Mouse (Mus musculus): ENCODE measurements around the gene Dis3l.

Gene Dis3l

DNA sequence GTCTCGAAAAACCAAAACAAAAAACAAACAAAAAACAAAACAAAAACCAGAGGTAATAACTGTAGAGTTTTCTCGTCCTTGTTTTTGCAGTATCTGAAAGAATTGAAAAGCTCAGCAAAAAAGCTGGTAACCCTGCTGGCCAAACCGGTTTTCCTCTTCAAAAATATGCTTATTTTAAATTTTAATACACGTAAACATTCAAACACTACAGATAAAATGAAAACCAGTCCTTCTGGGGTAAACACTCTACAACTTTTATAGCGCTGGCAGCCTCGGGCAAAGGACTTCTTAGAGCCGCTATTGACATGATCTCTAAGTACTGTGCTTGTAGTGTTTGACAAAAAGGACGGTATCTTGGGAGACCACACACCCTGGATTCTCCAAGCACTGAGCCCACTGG, 583 bp upstream of the Dis3l start:
- ChIA-PET POLR2A (interaction anchor here in 2 of 4 experiments (0.8 to 1.4 kb wide), 8 partner anchors 10 to 680 kb away, joined by 3 to 6 read pairs (median 3); partner anchors contain the start of genes Hacd3 (in 1 of the 2) and Tipin (in 1 of the 2)), CTCF (no interaction called here)

DNA sequence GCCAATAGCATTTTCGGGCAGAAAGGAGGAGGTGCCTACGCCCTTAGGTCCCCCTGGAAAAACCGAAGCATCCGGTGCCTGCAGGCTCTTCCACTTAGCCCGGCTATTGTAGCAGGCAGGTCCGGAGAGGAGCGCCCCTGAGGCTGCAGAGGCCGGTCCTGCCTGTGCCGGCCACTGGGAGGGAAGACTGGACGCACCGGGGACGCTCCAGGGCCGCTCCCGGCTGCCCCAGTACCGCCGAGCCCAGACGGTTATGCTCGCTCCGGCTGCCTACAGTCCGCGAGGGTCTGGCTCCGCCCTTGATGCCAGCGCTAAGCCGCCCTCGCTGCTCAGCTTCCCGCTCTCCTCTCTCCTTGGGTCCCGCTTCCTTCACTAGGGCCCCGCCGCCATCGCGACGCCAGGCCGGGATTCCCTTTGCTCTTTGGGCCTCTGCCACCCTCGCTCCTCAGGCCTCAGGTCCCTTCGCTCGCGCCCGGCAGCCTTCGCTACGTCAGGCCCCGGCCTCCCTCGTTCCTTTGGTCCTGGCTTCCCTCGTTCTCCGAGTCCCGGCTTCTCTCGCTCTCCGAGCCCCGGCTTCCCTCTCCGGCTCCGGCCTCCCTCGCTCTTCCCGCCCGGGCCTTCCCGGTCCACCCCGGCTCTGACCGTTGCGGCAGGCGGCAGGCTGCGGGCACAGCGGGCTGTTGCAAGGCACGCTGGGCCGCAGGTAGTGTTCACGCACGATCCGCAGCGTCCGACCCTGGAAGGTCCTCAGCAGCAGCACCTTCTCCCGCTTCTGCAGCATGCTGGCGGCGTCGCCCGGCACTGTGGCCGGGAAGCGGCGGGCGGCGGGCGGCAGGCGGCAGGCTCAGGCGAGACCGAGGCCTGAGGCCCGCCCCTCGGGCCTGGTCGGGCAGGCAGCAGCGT, 486 bp downstream of the Dis3l start:
- ChIA-PET POLR2A (interaction anchor here in 2 of 4 experiments (1.2 to 4.7 kb wide), 6 partner anchors 19 to 108 kb away, joined by 3 to 19 read pairs (median 6); partner anchors contain the start of genes Tipin (in 2 of the 2) and Megf11 (in 1 of the 2)), CTCF (interaction anchor here in 1 of 4 experiments (1.2 kb wide), 1 partner anchor 338 kb away, joined by 3 read pairs; no protein-coding TSS in a partner anchor)

DNA sequence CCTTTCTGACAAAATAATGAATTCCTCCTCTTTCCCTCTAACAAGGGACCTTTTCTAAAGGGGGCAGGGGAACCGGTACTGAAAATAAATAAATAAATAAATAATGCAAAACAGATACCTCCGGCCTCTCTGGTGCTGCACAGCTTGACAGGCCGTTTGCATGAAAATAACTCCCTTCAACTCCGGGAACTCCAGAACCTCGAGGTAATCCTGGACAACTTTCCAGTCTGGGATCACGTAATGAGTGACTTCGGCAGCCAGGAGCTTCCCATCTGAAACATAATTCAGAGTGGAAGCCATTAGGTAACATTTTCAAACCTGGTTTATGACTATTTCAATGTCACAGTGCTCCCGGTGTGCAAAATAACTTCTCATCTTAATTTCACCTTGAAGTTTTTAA, 1.7 kb downstream of the Dis3l start:
- ChIA-PET CTCF (interaction anchor here in 3 of 4 experiments (0.6 to 1.2 kb wide), 4 partner anchors 41 to 364 kb away, joined by 3 to 4 read pairs (median 3); no protein-coding TSS in a partner anchor), POLR2A (interaction anchor here in 3 of 4 experiments (0.5 to 4.7 kb wide), 14 partner anchors 15 to 380 kb away, joined by 3 to 19 read pairs (median 3); partner anchors contain the start of genes Tipin (in 3 of the 3) and Megf11 (in 1 of the 3))

DNA sequence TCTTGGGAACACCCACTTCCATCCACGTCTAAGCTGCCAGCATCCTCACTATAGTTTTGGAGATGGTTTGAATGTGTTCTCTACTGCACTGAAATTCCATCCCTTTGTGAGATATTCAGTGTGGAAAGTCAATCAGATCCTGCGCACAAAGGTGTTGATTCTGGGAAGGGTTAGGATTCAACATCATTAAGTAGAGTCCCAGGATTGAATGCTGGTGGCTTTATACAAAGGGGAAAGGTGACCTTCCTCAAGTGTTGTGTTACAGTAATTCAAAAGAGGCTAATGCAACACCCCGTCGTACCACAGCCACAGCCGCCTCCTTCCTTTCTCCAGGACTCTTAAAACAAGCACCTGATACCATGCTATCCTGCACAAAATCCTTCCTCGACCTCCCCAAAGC, 5.3 kb downstream of the Dis3l start:
- POLR2A ChIA-PET, result interaction anchor here (0.6 to 4.7 kb wide), 10 partner anchors 11 to 368 kb away, joined by 3 to 19 read pairs (median 3); partner anchors contain the start of gene Tipin (in 1 of the 4)

DNA sequence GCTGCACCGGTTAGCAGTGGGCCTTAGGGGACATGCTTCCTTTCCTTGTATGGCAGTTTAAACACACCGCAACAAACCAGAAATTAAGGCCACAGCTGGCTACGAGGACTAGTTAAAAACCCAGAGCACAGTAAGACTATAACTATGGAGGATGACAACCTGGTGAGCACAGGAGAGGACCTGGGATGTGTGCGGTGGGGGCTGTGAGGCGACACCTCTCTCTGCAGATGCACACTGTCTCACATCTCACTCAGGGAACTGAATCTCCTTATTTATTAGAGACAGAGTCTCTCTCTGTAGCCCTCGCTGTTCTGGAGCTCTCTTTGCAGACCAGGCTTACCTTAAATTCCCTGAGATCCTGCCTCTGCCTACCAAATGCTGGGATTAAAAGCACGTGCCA, 17.1 kb downstream of the Dis3l start:
- CTCF ChIA-PET, result interaction anchor here in 1 of 4 experiments (0.5 to 0.6 kb wide), 2 partner anchors 40 to 1822 kb away, joined by 3 read pairs; no protein-coding TSS in a partner anchor
- POLR2A ChIA-PET, result interaction anchor here in 3 of 4 experiments (0.8 to 1.4 kb wide), 4 partner anchors 12 to 26 kb away, joined by 3 to 6 read pairs (median 3); no protein-coding TSS in a partner anchor

More for the DNA sequence above, 5.3 kb downstream of the Dis3l start:
- CTCF ChIA-PET, result interaction anchor here in 3 of 4 experiments (0.7 to 1.2 kb wide), 3 partner anchors 11 to 296 kb away, joined by 3 to 5 read pairs (median 3); no protein-coding TSS in a partner anchor

DNA sequence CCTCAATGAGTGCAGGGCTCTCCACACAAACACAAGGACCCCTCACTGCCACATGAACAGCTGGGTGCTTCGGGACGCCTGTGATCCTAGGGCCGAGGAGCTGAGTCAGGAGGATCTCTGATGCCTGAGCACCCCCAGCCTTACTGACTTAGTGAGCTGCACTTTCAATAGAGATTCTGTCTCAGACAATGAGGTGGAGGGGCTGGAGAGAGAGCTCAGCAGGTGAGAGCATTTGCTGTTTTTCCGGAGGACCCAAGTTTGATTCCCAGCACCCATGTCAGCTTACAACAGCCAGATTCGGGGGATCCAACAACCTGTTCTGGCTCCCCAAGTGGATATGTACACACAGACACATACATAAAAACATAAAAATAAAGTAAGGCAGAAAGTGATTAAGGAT, 24.1 kb downstream of the Dis3l start:
- ChIA-PET POLR2A (interaction anchor here in 1 of 4 experiments (1.1 kb wide), 1 partner anchor 28 kb away, joined by 3 read pairs; no protein-coding TSS in a partner anchor), CTCF (interaction anchor here in 3 of 4 experiments (0.6 to 0.7 kb wide), 4 partner anchors 38 to 261 kb away, joined by 3 to 4 read pairs (median 3); no protein-coding TSS in a partner anchor)

DNA sequence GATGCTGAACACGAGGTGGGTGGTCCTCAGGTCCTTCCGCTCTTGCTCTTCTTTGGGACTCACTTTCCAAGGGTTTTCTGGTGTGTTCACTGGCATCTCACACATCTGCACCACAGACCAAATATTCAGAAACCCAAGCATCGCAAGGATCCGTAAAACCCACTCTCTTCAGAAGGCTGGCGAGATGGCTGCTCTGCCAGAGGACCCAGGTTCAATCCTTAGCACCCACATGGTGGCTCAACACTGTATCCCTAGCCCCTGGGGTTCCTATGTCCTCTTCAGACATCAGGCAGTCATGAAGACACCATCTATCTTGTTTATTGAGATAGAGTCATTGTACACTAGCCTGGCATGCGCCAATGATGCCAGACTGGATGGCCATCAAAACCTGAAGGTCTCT, 26.4 kb downstream of the Dis3l start:
- ChIA-PET POLR2A (interaction anchor here (0.5 to 5.8 kb wide), 11 partner anchors 8 to 738 kb away, joined by 3 to 32 read pairs (median 4); partner anchors contain the start of genes Tipin (in 2 of the 4) and Rpl4 (in 1 of the 4)), CTCF (no interaction called here)

DNA sequence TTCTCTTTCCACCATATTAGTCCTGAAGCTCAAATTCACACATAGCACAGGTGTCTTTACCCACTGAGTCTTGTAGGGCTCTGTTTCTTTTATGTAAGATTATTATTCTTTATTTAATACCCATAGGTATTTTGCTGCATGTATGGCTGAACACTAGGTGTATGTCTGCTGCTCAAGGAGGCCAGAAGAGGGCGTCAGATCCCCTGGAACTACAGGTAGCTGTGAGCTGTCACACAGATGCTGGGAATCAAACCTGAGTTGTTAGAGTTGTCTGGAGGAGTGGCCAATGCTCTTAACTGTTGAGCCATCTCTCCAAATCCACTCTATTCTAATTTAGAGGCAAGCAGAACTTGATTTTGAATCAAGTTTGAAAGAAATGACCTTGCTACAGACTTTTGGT, 29.0 kb downstream of the Dis3l start:
- ChIA-PET POLR2A (interaction anchor here in 3 of 4 experiments (0.7 to 5.8 kb wide), 9 partner anchors 9 to 499 kb away, joined by 3 to 32 read pairs (median 5); partner anchors contain the start of genes Tipin (in 2 of the 3) and Dennd4a (in 1 of the 3)), CTCF (interaction anchor here (0.6 to 1.8 kb wide), 16 partner anchors 9 to 499 kb away, joined by 3 to 10 read pairs (median 3); partner anchors contain the start of gene Dennd4a (in 1 of the 4))

DNA sequence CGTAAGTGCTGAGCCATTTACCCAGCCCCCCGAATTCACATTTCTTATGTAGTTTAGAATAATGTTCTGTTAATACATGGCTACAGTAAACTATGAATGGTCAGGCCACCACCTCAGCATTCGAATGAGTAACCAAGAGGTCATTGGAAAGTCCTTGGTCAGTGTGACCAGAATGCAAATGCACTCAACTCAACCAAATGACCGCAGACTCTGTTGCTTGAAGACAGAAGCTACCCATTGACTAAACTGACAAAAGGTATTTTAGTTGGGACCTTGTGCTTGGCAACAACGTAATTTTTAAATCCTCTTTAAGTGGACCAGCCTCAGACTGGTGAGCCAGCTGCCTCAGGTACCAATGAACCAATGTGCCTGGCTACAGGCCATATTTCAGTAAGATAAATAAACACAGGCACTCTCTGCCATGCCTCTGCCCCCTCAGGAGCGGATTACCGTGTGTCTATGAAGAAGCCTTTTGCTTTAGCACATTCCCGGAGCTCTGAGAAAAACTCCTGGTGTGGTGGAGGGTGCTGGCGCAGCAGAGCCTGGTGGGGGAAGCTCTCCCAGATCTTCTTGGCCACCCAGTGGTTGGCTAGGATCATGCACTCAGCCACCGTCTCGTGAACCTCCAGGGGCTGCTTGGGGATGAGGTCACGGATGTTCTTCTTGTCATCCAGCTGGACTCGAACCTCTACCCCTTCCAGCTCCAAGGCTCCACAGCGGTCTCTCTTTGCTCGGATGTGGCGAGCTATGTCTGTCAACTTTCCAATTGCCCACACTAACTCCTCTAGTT, 29.9 kb downstream of the Dis3l start:
- ChIA-PET CTCF (interaction anchor here (0.5 to 1.8 kb wide), 13 partner anchors 19 to 500 kb away, joined by 3 to 10 read pairs (median 3); partner anchors contain the start of genes Dennd4a (in 1 of the 4) and Tipin (in 1 of the 4)), POLR2A (interaction anchor here in 3 of 4 experiments (0.6 to 5.8 kb wide), 13 partner anchors 8 to 165 kb away, joined by 3 to 32 read pairs (median 3); partner anchors contain the start of genes Tipin (in 2 of the 3) and Rpl4 (in 1 of the 3))

DNA sequence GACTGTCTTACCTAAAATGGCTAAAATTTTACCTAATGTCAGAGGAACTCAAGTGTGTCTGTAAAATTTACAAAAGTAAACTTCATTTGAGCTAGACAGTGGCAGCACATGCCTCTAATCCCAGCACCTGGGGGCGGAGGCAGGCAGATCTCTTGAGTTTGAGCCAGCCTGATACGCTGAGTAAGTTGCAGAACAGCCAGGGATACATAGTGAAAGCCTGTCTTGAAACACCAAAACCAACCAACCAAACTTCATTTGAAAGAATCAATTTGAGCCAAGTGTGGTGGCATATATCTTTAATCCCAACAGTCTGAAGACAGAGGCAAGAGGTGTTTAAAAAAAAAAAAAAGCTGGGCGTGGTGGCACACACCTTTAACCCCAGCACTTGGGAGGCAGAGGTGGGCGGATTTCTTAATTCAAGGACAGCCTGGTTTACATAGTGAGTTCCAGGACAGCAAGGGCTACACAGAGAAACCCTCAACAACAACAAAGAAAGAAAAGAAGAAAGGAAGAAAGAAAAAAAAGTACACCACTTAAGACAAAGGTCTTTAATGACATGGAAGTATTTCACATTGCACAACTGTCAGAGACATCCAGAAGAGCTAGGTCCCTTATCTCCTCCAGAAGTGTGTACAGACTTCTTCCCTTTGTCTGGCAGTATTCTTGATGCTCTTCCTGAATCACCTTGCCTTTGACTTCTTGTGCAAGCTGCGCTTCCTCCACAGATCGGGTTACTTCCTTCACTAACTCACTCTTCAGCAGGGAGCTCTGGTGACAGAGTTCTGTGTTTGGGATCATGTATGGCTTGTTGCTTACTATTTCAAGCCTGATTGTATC, 34.4 kb downstream of the Dis3l start:
- CTCF ChIA-PET, result interaction anchor here in 2 of 4 experiments (0.6 to 1.4 kb wide), 4 partner anchors 25 to 1814 kb away, joined by 3 to 5 read pairs (median 4); partner anchors contain the start of gene Tipin (in 1 of the 2)
- POLR2A ChIA-PET, result interaction anchor here (0.6 to 4.1 kb wide), 23 partner anchors 8 to 653 kb away, joined by 3 to 37 read pairs (median 4); partner anchors contain the start of genes Tipin (in 3 of the 4) and Rab11a (in 1 of the 4)

DNA sequence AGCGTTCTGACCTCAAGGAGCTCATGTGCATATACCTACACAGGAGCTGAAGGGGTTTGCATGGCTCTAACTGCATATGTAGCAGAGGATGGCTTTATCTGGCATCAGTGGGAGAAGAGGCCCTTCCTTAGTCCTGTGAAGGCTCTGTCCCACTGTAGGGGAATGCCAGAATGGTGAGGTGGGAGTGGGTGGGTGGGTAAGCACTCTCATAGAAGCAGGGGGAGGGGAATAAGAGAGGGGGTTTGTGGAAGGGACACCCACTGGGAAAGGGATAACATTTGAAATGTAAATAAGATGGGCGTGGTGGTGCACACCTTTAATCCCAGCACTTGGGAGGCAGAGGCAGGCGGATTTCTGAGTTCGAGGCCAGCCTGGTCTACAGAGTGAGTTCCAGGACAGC, 38.0 kb downstream of the Dis3l start:
- ChIA-PET CTCF (interaction anchor here in 1 of 4 experiments (0.6 to 1.3 kb wide), 2 partner anchors 153 to 183 kb away, joined by 7 to 14 read pairs; no protein-coding TSS in a partner anchor), POLR2A (interaction anchor here in 3 of 4 experiments (0.5 to 5.6 kb wide), 8 partner anchors 9 to 243 kb away, joined by 3 to 32 read pairs (median 10); partner anchors contain the start of gene Tipin (in 1 of the 3))

DNA sequence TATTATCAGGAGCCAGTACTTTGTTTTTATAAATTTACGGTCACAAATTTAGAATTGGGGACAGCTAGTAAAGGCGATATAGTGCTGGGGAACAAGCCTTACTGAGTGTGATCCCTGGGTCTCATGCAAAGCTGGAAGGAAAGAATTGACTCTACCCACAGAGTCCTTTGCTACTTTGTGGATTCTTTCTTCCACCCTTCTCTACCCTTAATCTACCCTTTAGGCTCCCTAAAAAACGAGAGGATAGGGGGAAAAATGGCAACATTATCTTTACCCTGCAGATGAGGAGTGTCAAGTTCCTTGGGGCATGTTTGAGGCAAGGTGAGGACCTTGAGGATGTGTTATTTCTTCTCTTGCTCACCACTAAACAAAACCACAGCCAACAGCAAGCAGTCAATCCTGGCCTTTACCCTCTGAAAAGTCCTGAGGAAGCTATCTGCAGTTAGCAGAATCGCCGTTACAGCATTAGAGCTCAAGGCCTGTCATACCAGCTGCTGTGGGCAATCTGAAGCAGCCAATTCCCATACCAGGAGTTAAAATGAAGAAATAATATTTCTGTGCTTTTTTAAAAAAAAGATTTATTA, 58.6 kb downstream of the Dis3l start:
- POLR2A ChIA-PET, result interaction anchor here (0.6 to 9.5 kb wide), 63 partner anchors 9 to 841 kb away, joined by 3 to 236 read pairs (median 8); partner anchors contain the start of genes Snapc5 (in 3 of the 4), Map2k1 (in 2 of the 4), Rpl4 (in 2 of the 4) and Zwilch (in 2 of the 4)
- CTCF ChIA-PET, result interaction anchor here (0.5 to 1.8 kb wide), 13 partner anchors 8 to 501 kb away, joined by 3 to 38 read pairs (median 3); partner anchors contain the start of gene Snapc5 (in 1 of the 4)

DNA sequence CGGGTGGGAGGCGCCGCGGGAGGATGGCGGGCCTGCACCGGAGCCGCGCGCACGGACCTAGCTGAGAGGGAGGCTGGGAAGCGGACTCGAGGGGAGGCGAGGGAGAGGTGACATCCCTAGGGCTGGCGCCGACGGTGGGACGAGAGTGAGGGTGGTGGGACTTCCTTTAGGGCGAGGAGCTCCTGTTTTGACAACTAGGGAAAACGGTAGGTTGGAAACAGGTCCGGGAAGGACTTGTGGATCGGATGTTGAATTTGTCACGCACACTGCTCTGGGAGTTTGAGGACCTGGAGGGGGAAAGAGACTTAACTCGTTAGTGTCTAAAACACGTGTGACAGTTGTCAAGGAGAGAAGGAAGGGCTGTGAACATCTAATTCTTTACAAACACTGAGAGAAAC, 59.3 kb downstream of the Dis3l start:
- POLR2A ChIA-PET, result interaction anchor here (0.6 to 9.5 kb wide), 145 partner anchors 9 to 1470 kb away, joined by 3 to 236 read pairs (median 5); partner anchors contain the start of genes Snapc5 (in 4 of the 4), Rpl4 (in 3 of the 4), Zwilch (in 3 of the 4) and Map2k1 (in 2 of the 4)
- CTCF ChIA-PET, result interaction anchor here in 3 of 4 experiments (0.6 to 1.8 kb wide), 25 partner anchors 9 to 846 kb away, joined by 3 to 38 read pairs (median 4); partner anchors contain the start of genes Snapc5 (in 2 of the 3) and Rab11a (in 1 of the 3)

DNA sequence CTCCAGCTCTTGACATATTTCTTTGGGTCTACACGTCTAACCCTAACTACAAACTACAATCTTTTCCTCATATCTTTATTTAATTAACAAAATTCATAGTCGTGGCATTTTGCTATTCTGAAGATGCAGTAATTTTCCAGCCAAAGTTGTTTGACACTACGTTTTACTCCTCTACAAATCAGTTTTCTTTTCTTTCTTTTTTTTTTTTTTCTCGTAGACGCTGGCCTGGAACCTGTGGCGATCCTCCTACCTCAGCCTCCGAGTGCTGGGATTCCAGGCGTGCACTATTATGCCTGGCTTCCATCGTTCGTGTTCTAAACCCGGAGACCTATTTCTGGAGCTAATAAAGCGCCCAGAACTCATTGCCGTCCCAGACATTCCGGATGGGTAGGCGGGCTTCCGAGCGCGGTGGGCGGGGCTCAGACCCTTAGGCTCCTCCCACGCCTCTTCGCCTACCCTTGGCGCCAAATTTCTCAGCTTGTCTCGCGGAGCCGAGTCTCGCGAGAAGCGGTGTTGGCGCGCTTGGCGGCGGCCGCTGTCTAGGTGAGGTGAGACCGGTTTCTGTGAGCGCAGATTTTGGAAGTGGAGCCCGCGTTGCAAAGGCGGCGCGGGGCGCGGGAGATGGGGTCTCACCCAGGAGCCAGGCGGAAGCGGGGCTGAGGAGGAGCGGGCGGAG, 59.8 kb downstream of the Dis3l start, which contains the start of gene Tipin:
Gene Tipin (plus strand): TSS at position 477 of the 676 bp plus-strand sequence.
- POLR2A ChIA-PET, result interaction anchor here (0.5 to 9.5 kb wide), 169 partner anchors 9 to 1469 kb away, joined by 3 to 236 read pairs (median 4); partner anchors contain the start of genes Snapc5 (in 4 of the 4), Rpl4 (in 3 of the 4), Zwilch (in 3 of the 4) and Map2k1 (in 2 of the 4)
- CTCF ChIA-PET, result interaction anchor here (0.5 to 1.9 kb wide), 29 partner anchors 9 to 894 kb away, joined by 3 to 38 read pairs (median 4); partner anchors contain the start of genes Snapc5 (in 3 of the 4) and Rab11a (in 1 of the 4)
